Mouse (Mus musculus) kidney, embryonic 14.5 days (tissue): ENCODE results near the gene Msi2. TPM values are rescaled to one million over a fixed set of nuclear protein-coding genes. Genes with fewer than 3 reads are reported as not detected.

ENCODE experiments used
- ATAC-seq: fragments of 200-750 bp; cut with Nextera tagmentation; 2 replicates; pipeline ENCODE4 v1.8.0; 2017; ENCODE audit warnings: moderate number of reproducible peaks, mild to moderate bottlenecking, moderate TSS enrichment, moderate library complexity; ENCODE audit not compliant: low FRiP score, low TSS enrichment
- H3K27ac ChIP-seq: fragments of 300-500 bp; sonication (generic); 2 replicates; pipeline ENCODE4 v1.5.1; 2014; ENCODE audit warnings: low read depth, mild to moderate bottlenecking, low read length, moderate library complexity, mixed read lengths
- H3K27me3 ChIP-seq: fragments of 300-500 bp; sonication (generic); 2 replicates; pipeline ENCODE4 v1.6.1; 2014; ENCODE audit warnings: mild to moderate bottlenecking, low read length; ENCODE audit not compliant: control insufficient read depth, insufficient read depth
- H3K36me3 ChIP-seq: fragments of 300-500 bp; sonication (generic); 2 replicates; pipeline ENCODE4 v1.6.1; 2014; ENCODE audit warnings: low read length, mixed read lengths; ENCODE audit not compliant: control insufficient read depth, insufficient read depth
- H3K4me1 ChIP-seq: fragments of 300-500 bp; sonication (generic); 2 replicates; pipeline ENCODE4 v1.6.1; 2014; ENCODE audit warnings: low read length, mixed read lengths; ENCODE audit not compliant: control insufficient read depth, insufficient read depth
- H3K4me2 ChIP-seq: fragments of 300-500 bp; sonication (generic); replicated peaks from 2 replicates; pipeline ENCODE4 v1.6.1; 2014; ENCODE audit warnings: low read depth, mild to moderate bottlenecking, low read length
- H3K4me3 ChIP-seq: fragments of 300-500 bp; sonication (generic); 2 replicates; pipeline ENCODE4 v1.5.1; 2014; ENCODE audit warnings: mild to moderate bottlenecking, low read length
- H3K9ac ChIP-seq: fragments of 300-500 bp; sonication (generic); 2 replicates; pipeline ENCODE4 v1.6.1; 2014; ENCODE audit warnings: low read depth, mild to moderate bottlenecking, low read length, moderate library complexity
- H3K9me3 ChIP-seq: fragments of 300-500 bp; sonication (generic); 2 replicates; pipeline ENCODE4 v1.6.1; 2016; ENCODE audit warnings: low read length; ENCODE audit not compliant: control insufficient read depth
- WGBS: fragments of 180-500 bp; shearing (Covaris S2); extraction: QIAGEN DNeasy Blood & Tissue Kit; methylation state at CpG from one replicate; pipeline ENCODE4 v1.1.7; 2014; 5-methylcytosine and 5-hydroxymethylcytosine counted together
- polyA plus RNA-seq: library from polyadenylated mRNA; unstranded; fragments of >200 nt; fragmentation: Nextera tagmentation; extraction: Ambion mirVana; gene quantifications from 2 replicates; pipeline ENCODE4 v1.2.1, GENCODE M21; 2014

Gene Msi2
- polyA plus RNA-seq, 1 experiment from 2014 or later = 30.8 TPM

GRCm38 (mm10) chr11:88603366-88603765 is 114.9 kb downstream of the Msi2 start:
- H3K4me1 ChIP-seq = peaks cover 46% of the 10 kb centered on the region
- ATAC-seq = no peak

GRCm38 (mm10) chr11:88602471-88603120 is 115.7 kb downstream of the Msi2 start:
- Histone ChIP-seq H3K36me3 (no peaks in the 10 kb centered on the region; the same call in 1 of the 2 replicates), H3K9ac (no peak overlapping the region), H3K4me1 (peaks cover 50% of the 10 kb centered on the region), H3K27me3 (no peaks in the 10 kb centered on the region), H3K9me3 (no peaks in the 10 kb centered on the region), H3K4me2 (no peak overlapping the region), H3K4me3 (no peak overlapping the region), H3K27ac (no peak overlapping the region)
- 18% methylated on average over 7 of the region's 7 CpGs for WGBS
- no peak for ATAC-seq

More at GRCm38 (mm10) chr11:88603366-88603765, 114.9 kb downstream of the Msi2 start:
- no peaks in the 10 kb centered on the region for H3K27me3 ChIP-seq
- H3K9ac ChIP-seq = no peak overlapping the region
- H3K4me2 ChIP-seq = no peak overlapping the region
- H3K9me3 ChIP-seq = no peaks in the 10 kb centered on the region
- WGBS = 78% methylated on average over 11 of the region's 11 CpGs
- H3K36me3 ChIP-seq = no peaks in the 10 kb centered on the region; the same call in 1 of the 2 replicates
- no peak overlapping the region for H3K4me3 ChIP-seq
- no peak overlapping the region for H3K27ac ChIP-seq

- Histone ChIP-seq H3K4me2 (no peak overlapping the region), H3K4me3 (no peak overlapping the region), H3K36me3 (no peaks in the 10 kb centered on the region; the same call in 1 of the 2 replicates), H3K9me3 (no peaks in the 10 kb centered on the region), H3K9ac (no peak overlapping the region), H3K27ac (peak overlapping the region; percentile 71), H3K27me3 (no peaks in the 10 kb centered on the region), H3K4me1 (peaks cover 50% of the 10 kb centered on the region)
- no peak for ATAC-seq
- 91% methylated on average over 3 of the region's 3 CpGs for WGBS
These were observed 118.1 kb downstream of the Msi2 start for GRCm38 (mm10) chr11:88600194-88600593.

GRCm38 (mm10) chr11:88599332-88600130 is 118.8 kb downstream of the Msi2 start:
- Histone ChIP-seq H3K36me3 (no peaks in the 10 kb centered on the region; the same call in 1 of the 2 replicates), H3K4me1 (peaks cover 57% of the 10 kb centered on the region), H3K9ac (no peak overlapping the region), H3K4me3 (no peak overlapping the region), H3K4me2 (0 out of 2 replicates have a peak overlapping the region, but pooled peaks have one; percentile 0), H3K9me3 (no peaks in the 10 kb centered on the region), H3K27me3 (no peaks in the 10 kb centered on the region), H3K27ac (peak overlapping the region; percentile 71)
- ATAC-seq = no peak
- 22% methylated on average over 17 of the region's 17 CpGs for WGBS

- H3K4me1 ChIP-seq = peaks cover 64% of the 10 kb centered on the region
- H3K9me3 ChIP-seq = no peaks in the 10 kb centered on the region
- H3K27me3 ChIP-seq = no peaks in the 10 kb centered on the region
- H3K4me3 ChIP-seq = no peak overlapping the region
- no peaks in the 10 kb centered on the region; the same call in 1 of the 2 replicates for H3K36me3 ChIP-seq
- H3K27ac ChIP-seq = peak overlapping the region; percentile 71; the same call in 1 of the 2 replicates
- WGBS = 36% methylated on average over 3 of the region's 3 CpGs
- ATAC-seq = no peak
- no peak overlapping the region for H3K9ac ChIP-seq
- no peak overlapping the region for H3K4me2 ChIP-seq
These were observed 119.5 kb downstream of the Msi2 start for GRCm38 (mm10) chr11:88598848-88599175.

GRCm38 (mm10) chr11:88598150-88598847 is 120.0 kb downstream of the Msi2 start:
- Histone ChIP-seq H3K4me1 (peaks cover 63% of the 10 kb centered on the region), H3K9ac (no peak overlapping the region), H3K36me3 (no peaks in the 10 kb centered on the region; the same call in 1 of the 2 replicates), H3K27me3 (no peaks in the 10 kb centered on the region), H3K4me3 (no peak overlapping the region), H3K9me3 (no peaks in the 10 kb centered on the region), H3K4me2 (no peak overlapping the region), H3K27ac (peak overlapping the region; percentile 71; the same call in 1 of the 2 replicates)
- ATAC-seq = no peak
- WGBS = 55% methylated on average over 11 of the region's 11 CpGs

GRCm38 (mm10) chr11:88595616-88596015 is 122.7 kb downstream of the Msi2 start:
- Histone ChIP-seq H3K4me1 (peaks cover 53% of the 10 kb centered on the region), H3K27me3 (no peaks in the 10 kb centered on the region), H3K4me3 (no peak overlapping the region), H3K9ac (no peak overlapping the region), H3K9me3 (no peaks in the 10 kb centered on the region), H3K27ac (peak overlapping the region; percentile 60; the same call in 1 of the 2 replicates), H3K36me3 (no peaks in the 10 kb centered on the region), H3K4me2 (no peak overlapping the region)
- 55% methylated on average over 4 of the region's 4 CpGs for WGBS
- no peak for ATAC-seq

GRCm38 (mm10) chr11:88594804-88595611 is 123.3 kb downstream of the Msi2 start:
- H3K4me2 ChIP-seq = no peak overlapping the region
- H3K9me3 ChIP-seq = no peaks in the 10 kb centered on the region
- no peaks in the 10 kb centered on the region for H3K36me3 ChIP-seq
- WGBS = 35% methylated on average over 13 of the region's 13 CpGs
- peaks cover 52% of the 10 kb centered on the region for H3K4me1 ChIP-seq
- no peaks in the 10 kb centered on the region for H3K27me3 ChIP-seq
- no peak overlapping the region for H3K4me3 ChIP-seq
- peak; percentile 80 for ATAC-seq
- no peak overlapping the region for H3K9ac ChIP-seq
- peak overlapping the region; percentile 60 for H3K27ac ChIP-seq
